Mouse (Mus musculus) natural killer cell, adult 2 months (primary cell): ENCODE measurements around the gene Olfr623.

Experiments
- DNase-seq, 2 experiments: peaks; one replicate each; pipeline ENCODE4 v3.0.0; 2022; ENCODE audit warnings: low spot score in 2 of 2

Olfr623 gene

DNA sequence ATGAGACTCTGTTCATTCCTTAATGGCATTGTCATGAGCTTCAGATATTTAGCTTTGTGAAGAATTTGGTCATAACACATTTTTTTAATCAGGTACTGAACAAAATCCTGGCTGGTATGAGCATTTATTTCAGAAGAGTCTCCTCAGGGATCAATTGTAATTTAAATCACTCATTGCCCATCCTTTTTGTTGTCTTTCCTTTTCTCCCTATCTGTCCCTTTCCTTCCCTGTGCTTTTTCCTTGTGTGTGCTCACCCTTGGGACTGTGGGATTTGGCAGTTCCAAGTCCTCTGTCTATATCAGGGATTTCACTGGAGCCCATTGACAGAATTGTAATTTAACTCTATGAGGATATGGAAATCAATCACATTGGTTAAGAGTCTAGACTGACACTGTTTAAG lies at the start of gene Olfr623:
TSS of gene Olfr623 (minus strand) at position 101 of the 400 bp plus-strand sequence.
- no peak for DNase-seq

DNA sequence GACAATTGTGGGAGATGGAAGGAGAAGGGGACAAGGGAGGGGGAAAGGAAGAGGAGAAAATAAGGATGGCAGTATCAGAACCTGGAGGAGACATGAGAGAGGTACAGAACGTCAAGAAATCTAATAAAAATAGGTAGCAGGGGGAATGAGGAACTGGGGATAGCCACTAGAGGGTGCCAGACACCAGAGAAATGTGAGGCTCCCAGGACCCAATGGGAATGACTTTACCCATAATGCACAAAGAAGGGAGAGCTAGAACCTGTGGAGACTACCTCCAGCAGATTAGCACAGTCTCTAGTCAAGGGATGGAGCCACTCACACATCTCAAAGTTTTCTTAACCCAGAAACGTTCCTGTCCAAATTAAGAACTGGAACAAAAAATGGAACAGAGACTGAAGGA lies 48.5 kb upstream of the Olfr623 start:
- no peak for DNase-seq

DNA sequence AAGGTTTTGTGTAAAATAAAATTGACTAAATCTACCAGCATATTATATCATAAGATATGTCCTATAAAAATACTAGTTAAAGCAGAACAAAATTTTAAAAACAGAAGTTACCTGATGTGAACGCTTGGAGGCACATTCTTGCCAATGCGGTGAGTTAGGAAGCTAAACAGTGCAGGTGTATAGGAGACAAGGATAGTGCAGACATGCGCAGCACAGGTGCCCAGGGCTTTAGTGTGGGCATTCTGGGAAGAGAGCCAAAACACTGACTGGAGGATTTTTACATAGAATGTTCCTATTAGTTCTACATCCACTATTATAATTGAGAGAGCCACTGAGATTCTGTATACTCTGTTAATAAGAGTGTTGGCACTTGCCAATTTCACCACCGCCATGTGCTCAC lies 36.0 kb upstream of the Olfr623 start:
- DNase-seq, result no peak

DNA sequence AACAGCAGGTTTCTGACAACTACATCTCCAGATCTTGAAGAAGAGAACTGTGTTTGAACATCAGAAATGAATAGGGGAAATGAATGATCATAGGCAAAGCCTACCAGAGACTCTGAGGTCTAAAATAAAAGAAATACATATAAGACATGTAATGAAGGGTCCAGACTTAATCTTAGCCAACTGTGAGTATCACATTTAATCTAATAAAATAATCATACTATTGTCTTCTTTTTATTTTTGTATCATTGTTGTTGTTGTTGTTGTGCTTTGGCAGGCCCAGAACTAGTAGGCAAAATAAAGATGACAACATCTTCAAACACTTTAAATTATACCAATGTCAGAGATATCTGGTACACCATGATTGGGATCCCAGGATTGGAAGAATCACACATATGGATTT lies 18.9 kb upstream of the Olfr623 start, which contains the start of gene Olfr625-ps1:
TSS of gene Olfr625-ps1 (plus strand) at position 301 of the 400 bp plus-strand sequence.
- DNase-seq, result no peak

DNA sequence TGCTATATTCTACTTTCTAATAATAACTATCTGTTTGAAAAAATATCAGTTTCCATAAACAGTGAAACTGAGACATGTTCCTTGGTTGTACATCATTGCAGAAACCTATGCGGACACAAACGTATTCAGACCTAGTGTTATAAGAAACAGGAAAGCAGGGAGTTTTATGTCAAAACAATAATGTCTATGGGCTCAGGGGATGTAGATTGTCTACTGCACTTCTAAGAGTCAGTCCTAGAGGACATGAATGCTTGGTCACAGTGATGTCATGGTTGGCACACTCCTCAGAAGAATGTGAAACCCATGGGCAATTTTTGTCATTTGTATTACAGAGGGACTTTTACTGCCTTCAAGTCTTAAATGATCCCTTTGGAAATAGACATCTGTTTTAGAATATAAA lies 7.6 kb upstream of the Olfr623 start, which contains the start of gene Olfr624:
TSS of gene Olfr624 (minus strand) at position 101 of the 400 bp plus-strand sequence.
- DNase-seq, result no peak

DNA sequence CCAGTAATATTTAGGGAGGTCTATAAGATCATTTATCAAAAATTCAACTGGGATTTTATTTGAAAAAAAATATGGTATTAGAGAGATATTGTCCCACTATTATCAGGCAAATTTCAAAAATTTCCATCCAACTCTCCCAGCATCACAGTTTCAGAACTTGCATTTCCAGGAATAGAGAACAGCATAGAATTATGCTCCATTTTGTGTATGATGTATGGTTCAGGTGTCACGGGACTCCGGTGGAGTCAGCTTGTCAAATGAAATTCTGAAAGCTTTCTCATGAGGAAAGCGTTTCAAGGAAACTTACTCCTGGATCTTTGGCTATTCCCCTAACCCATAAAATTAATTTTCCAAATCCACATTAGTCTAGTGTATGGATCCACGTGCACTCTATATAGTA lies 19.4 kb downstream of the Olfr623 start:
- no peak for DNase-seq

DNA sequence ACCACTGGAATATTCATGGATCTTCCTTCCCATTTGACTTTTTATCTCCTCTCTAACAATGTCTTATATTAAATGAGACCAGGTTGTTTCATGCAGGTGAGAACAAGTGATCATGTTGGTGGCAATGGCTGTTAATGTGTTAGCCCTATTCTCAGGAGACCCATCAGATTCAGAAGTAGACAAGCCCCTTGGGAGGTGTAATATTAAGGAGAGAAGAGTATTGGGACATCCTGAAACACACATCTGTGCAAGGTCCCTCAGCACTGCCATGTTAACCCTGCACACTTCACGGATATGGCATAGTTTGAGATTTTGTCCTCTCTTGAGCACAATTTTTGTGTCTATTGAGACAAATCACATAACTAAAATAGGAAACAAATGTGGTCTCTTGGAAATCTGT lies 20.9 kb downstream of the Olfr623 start, which contains the start of gene Olfr622:
TSS of gene Olfr622 (minus strand) at position 101 of the 400 bp plus-strand sequence.
- DNase-seq, result no peak

DNA sequence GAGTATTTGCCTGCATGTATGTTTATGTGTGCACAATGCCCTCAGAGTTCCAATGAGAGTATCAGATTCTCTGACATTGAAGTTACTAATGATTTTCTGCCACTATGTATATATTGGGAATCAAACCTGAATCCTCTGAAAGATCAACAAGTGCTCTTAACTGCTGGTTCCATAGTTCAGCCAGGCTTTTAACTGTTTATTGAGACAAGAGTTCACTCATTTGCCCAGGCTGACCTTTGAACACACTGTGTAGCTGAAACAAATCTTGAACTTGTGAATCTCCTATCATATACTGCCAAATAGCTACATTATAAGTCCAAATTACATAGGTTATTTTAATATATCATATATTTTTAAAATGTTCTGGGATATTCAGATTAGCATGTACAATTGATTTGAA lies 26.7 kb downstream of the Olfr623 start:
- DNase-seq, result no peak

DNA sequence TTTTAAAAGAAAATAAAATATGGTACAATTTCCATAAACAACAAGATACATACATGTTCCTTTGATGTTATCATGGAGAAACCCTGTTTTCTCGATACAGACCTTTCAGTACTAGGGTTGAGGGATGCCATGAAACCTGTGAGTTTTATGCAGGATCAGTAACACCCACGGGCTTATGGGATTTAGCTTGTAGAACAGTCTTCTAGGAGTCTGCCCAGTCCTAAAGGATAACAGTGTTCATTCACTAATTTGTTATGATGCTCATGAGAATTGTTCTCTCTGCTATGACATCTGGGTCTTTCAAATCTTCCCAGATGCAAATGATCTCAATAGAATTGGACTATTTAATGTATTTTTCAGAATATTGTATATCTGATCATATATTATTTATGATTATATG lies 51.1 kb downstream of the Olfr623 start, which contains the start of gene Olfr620:
TSS of gene Olfr620 (minus strand) at position 101 of the 400 bp plus-strand sequence.
- DNase-seq, result no peak
